Mouse (Mus musculus) adrenal gland, postnatal 14 days (tissue): Measurements from ENCODE around the gene Clvs2. TPM values are rescaled to one million over a fixed set of nuclear protein-coding genes. Genes with fewer than 3 reads are reported as not detected.
A peak's percentile ranks its signal among the peaks of the same experiment; 100 is the strongest.

ENCODE experiments used
- DNase-seq: peaks from one replicate; pipeline ENCODE4 v3.0.0; 2021; ENCODE audit warnings: mixed read lengths
- long read RNA-seq, 2 experiments: library from polyadenylated mRNA; stranded (forward); transcript quantifications; one replicate each; pipeline ENCODE4 v2.0.0; 2021
- total RNA-seq: library from RNA; stranded (reverse); gene quantifications from 2 replicates; pipeline ENCODE4 v1.2.3, GENCODE M21; 2021

The Clvs2 gene
- 1.5 TPM in 1 of 2 replicates, not detected in the other for total RNA-seq
- long read RNA-seq, experiment 1, result 0 reads
- long read RNA-seq, experiment 2, partial matches to known transcripts, result 0 of 1 reads
- long read RNA-seq, experiment 2, other reads (novel, unspliced or antisense), result 0 of 1 reads

GRCm38 (mm10) chr10:33624131-33624879, at the start of gene Clvs2:
Gene Clvs2, minus strand, starts transcription at chr10:33624769.
- peak; percentile 10 for DNase-seq

DNA sequence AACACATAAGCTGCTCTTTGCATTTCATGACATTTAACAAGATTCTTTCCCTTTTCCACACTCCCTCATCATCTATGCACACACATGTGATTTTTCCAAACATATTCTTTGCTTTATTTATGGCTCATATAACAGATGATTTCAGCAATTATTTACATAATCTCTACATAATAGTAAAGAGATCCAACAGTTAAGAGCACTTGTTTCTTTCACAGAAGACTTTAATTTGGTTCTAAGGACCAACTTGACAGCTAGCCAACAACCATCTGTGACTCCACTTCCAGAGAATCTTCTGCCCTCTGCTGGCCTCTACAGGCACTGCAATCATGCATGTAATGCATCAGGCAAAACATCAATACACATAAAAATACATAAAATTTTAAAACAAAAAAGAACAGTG, 28.6 kb upstream of the Clvs2 start:
- peak; percentile 83 for DNase-seq

DNA sequence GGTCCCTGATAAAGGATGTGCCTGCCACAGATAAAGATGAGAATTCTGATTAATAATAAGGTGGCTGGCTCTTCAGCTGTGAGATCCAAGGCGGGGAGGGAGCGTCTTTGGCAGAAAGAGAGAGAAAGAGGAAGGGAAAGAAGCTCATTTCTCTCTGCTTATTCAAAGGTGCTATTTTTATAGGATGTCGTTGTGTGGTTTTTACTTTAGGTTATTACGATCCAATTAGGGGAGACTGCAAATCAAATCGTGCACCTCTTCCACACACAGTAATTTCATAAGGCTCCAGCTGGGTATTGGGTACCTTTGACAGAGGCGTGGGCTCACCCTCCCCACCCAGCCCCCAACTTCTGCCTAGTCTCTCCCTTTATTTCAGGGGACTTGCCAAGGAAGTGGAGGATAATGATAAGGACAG, 985 bp downstream of the Clvs2 start:
- DNase-seq, result no peak

DNA sequence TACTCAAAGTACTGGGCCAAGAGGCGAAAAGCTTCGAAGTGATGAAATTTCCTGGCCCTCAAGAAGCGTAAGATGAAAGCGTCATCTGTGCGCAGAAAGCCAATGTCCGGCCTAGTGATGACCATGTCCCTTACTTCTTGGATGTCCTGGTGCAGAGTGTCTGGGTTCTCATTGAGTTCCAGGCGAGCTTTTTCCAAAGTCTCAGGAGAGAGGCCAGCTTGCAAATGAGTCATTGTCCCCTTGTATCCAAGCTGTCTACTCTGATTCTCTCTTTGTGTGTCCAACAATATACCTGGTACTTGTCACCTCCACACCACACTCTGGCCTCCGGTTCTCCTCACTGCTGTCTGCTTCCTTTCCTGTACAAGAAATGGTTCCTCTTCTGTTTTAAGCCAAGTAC, 1.9 kb downstream of the Clvs2 start:
- DNase-seq, result no peak

DNA sequence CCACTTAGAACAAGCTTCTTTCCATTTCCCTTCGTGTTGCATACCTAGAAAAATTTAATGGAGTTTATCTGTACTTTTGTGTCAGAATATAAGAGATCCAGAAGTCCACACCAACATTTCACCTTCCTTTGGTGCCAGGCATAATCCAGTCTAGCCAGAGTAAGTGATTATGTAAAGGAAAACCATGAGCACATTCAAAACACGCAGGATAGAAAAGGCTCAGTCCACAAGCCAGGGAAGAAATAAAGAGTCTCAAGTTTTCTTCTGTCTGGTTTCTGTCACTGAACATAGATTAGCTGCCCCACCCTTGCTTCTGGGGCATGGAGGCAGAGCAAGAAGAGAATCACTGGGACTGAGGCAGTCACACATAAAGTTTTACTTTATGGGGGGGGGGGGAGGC, 8.4 kb downstream of the Clvs2 start:
- no peak for DNase-seq

- no peak for DNase-seq
Measured at GRCm38 (mm10) chr10:33613197-33613596, 11.4 kb downstream of the Clvs2 start.

DNA sequence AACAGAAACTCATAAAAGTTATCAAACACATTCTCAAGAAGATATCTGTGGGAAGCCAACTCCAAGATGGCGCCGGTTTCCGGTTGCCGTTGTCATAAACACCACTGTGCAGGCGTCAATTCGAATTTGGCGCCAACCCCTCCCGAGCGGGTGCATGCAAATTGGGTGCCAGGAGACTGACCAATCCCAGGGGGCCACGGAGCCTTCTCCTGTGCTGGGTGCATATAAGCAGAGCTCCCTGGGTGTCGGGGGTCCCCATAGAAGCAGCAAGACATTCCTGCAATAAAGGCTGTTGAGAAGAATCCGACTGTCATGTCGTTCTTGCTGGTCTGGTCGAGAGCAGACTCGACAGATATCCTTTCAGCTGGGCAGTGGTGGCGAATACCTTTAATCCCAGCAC, 31.8 kb downstream of the Clvs2 start:
- no peak for DNase-seq

DNA sequence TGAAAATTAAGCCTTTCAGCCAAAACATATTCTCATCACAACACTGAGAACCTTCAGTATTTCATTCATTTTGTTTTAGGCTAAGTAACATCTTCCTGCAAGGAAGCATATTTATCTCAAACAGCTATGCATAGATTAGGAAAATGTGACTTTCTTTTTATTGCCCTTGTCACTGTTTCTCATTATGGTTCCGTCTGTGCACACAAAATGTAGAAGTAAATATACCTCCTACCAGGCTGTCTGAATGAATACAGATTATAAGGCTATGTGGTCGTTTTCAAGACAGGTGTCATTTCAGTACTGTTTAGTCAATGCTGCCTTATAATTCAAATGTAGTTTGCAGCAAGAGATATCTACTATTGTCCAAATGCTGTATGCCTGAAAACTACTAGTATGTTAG, 35.8 kb downstream of the Clvs2 start:
- DNase-seq, result no peak

DNA sequence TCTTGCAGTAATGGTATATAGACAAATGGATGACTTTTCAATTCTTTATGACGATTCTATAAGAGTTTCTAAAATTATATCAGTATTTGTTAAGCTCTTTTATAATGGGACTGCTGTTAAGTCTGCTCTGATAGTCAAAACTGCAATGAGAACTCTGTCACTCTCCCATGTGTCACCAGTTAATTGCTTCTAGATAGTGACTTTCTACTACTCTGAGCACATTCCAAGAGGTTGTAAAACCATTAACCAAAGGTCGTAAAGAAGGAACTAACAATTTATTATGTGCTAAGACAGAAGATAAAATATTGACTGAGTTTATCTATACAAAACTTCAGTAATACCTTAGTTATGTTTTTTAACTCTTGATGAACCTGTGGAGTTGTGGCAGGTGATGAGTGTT, 37.5 kb downstream of the Clvs2 start:
- DNase-seq, result no peak

DNA sequence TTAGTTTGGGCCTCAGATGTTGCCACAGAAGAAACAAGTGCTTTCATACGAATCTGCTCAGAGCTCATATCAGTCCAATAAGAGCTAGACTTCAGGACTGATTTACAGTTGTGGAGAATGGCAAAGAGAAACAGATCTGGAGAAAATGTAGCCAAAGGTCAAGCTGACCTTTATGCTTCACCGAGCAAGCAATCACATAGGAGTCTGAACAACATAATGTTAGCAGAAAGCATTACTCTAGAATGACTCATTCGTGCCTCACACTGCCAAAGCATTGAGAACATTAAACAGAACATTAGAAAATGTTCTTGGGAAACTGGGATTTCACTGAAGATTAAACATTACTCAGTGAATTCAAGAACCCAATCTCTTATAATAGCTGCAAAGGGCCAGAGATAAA, 66.5 kb downstream of the Clvs2 start:
- DNase-seq, result peak; percentile 37

GRCm38 (mm10) chr10:33540331-33540730, 84.2 kb downstream of the Clvs2 start:
- no peak for DNase-seq

Other genes with a start within 250 kb of the Clvs2 start
- not detected in 2 replicates for gene Sult3a2, start 161.9 kb upstream of the Clvs2 start, total RNA-seq
- not detected in 2 replicates for gene Sult3a1, start 233.0 kb upstream of the Clvs2 start, total RNA-seq